Mouse (Mus musculus) CD4-positive, CD25-positive, alpha-beta regulatory T cell (primary cell): ENCODE results near the gene Gm35549. TPM values are rescaled to one million over a fixed set of nuclear protein-coding genes. Genes with fewer than 3 reads are reported as not detected.

Experiments
- polyA plus RNA-seq: library from polyadenylated mRNA; unstranded; fragments of 100-300 nt; shearing (Covaris generic); gene quantifications from one replicate; pipeline ENCODE4 v1.2.1, GENCODE M21; 2017

Gm35549 gene
- 2.1 TPM for polyA plus RNA-seq

GRCm38 (mm10) chr9:122843760-122844159 lies at the start of gene Gm35549:
Gm35549 (minus strand) TSS chr9:122844035.

GRCm38 (mm10) chr9:122885385-122885784 lies 41.5 kb upstream of the Gm35549 start, which contains the start of gene Zkscan7:
Zkscan7 (plus strand) TSS chr9:122885685.

GRCm38 (mm10) chr9:122865697-122866166 lies 21.9 kb upstream of the Gm35549 start, which contains the start of gene Zfp445:
Zfp445 (minus strand) TSS chr9:122866006.

GRCm38 (mm10) chr9:122805053-122805844 lies 38.6 kb downstream of the Gm35549 start, which contains the start of gene Tcaim:
Tcaim (plus strand) TSS chr9:122805539.

Other genes with a start within 250 kb of the Gm35549 start
- gene Topaz1, start 96.7 kb downstream of the Gm35549 start, polyA plus RNA-seq, result not detected
- 17.1 TPM for gene Tcaim, start 38.5 kb downstream of the Gm35549 start, polyA plus RNA-seq
- gene Zfp445, start 22.0 kb upstream of the Gm35549 start, polyA plus RNA-seq, result 64.9 TPM
- 6.6 TPM for gene Zkscan7, start 41.6 kb upstream of the Gm35549 start, polyA plus RNA-seq
- 0.12 TPM for gene Zfp105, start 79.0 kb upstream of the Gm35549 start, polyA plus RNA-seq
- 31.6 TPM for gene 1110059G10Rik, start 107.0 kb upstream of the Gm35549 start, polyA plus RNA-seq
- 3.4 TPM for gene Kif15, start 107.0 kb upstream of the Gm35549 start, polyA plus RNA-seq
- gene Tmem42, start 177.3 kb upstream of the Gm35549 start, polyA plus RNA-seq, result 32.5 TPM
- 1.2 TPM for gene Tgm4, start 190.7 kb upstream of the Gm35549 start, polyA plus RNA-seq